Mouse (Mus musculus): ENCODE data around the gene Sema3e.

The Sema3e gene

GRCm38 (mm10) chr5:14073152-14073551, 48.1 kb downstream of the Sema3e start:
- no peak for DNase-seq (ENCODE audit: low read depth, low spot score)

- no peak for DNase-seq (ENCODE audit: low read depth, low spot score)
These were observed 63.0 kb downstream of the Sema3e start for GRCm38 (mm10) chr5:14088100-14088499.

- DNase-seq (ENCODE audit: low read depth, low spot score): no peak
These were observed 65.0 kb downstream of the Sema3e start for GRCm38 (mm10) chr5:14089875-14090608.

- DNase-seq (ENCODE audit: low read depth, low spot score): no peak
These were observed 65.5 kb downstream of the Sema3e start for GRCm38 (mm10) chr5:14090609-14090969.

- DNase-seq (ENCODE audit: low read depth, low spot score): no peak
These were observed 67.2 kb downstream of the Sema3e start for GRCm38 (mm10) chr5:14092262-14092776.

GRCm38 (mm10) chr5:14096196-14096595, 71.1 kb downstream of the Sema3e start:
- no peak for DNase-seq (ENCODE audit: low read depth, low spot score)

- no peak for DNase-seq (ENCODE audit: low read depth, low spot score)
These were observed 73.6 kb downstream of the Sema3e start for GRCm38 (mm10) chr5:14098677-14099076.

- DNase-seq (ENCODE audit: low read depth, low spot score): no peak
These were observed 82.3 kb downstream of the Sema3e start for GRCm38 (mm10) chr5:14107365-14107764.

GRCm38 (mm10) chr5:14109001-14109400, 83.9 kb downstream of the Sema3e start:
- no peak for DNase-seq (ENCODE audit: low read depth, low spot score)

- DNase-seq (ENCODE audit: low read depth, low spot score): no peak
These were observed 86.3 kb downstream of the Sema3e start for GRCm38 (mm10) chr5:14111401-14111800.

- no peak for DNase-seq (ENCODE audit: low read depth, low spot score)
These were observed 96.8 kb downstream of the Sema3e start for GRCm38 (mm10) chr5:14121902-14122301.

GRCm38 (mm10) chr5:14126591-14126990, 101.5 kb downstream of the Sema3e start:
- no peak for DNase-seq (ENCODE audit: low read depth, low spot score)

GRCm38 (mm10) chr5:14135929-14136328, 110.9 kb downstream of the Sema3e start:
- no peak for DNase-seq (ENCODE audit: low read depth, low spot score)

GRCm38 (mm10) chr5:14138725-14139124, 113.6 kb downstream of the Sema3e start:
- no peak for DNase-seq (ENCODE audit: low read depth, low spot score)

GRCm38 (mm10) chr5:14162579-14162978, 137.5 kb downstream of the Sema3e start:
- DNase-seq (ENCODE audit: low read depth, low spot score): no peak

- DNase-seq (ENCODE audit: low read depth, low spot score): no peak
These were observed 138.2 kb downstream of the Sema3e start for GRCm38 (mm10) chr5:14163280-14163679.

GRCm38 (mm10) chr5:14167776-14168175, 142.7 kb downstream of the Sema3e start:
- peak; percentile 2 for DNase-seq (ENCODE audit: low read depth, low spot score)

GRCm38 (mm10) chr5:14173355-14174183, 148.5 kb downstream of the Sema3e start:
- DNase-seq (ENCODE audit: low read depth, low spot score): no peak

- no peak for DNase-seq (ENCODE audit: low read depth, low spot score)
These were observed 155.5 kb downstream of the Sema3e start for GRCm38 (mm10) chr5:14180571-14180970.

GRCm38 (mm10) chr5:14182156-14182555, 157.1 kb downstream of the Sema3e start:
- no peak for DNase-seq (ENCODE audit: low read depth, low spot score)

- no peak for DNase-seq (ENCODE audit: low read depth, low spot score)
These were observed 170.2 kb downstream of the Sema3e start for GRCm38 (mm10) chr5:14195172-14195819.

- no peak for DNase-seq (ENCODE audit: low read depth, low spot score)
These were observed 173.4 kb downstream of the Sema3e start for GRCm38 (mm10) chr5:14198344-14199040.
